Mouse (Mus musculus) midbrain, embryonic 10.5 days (tissue): ENCODE results near the gene Cdc34b. TPM values are rescaled to one million over a fixed set of nuclear protein-coding genes. Genes with fewer than 3 reads are reported as not detected.
"Not testable (repeated sequence)": the region's sequence is repeated elsewhere in the genome, so short reads cannot be mapped to it uniquely, and the experiment has no call there.

Source experiments
- DNase-seq: peaks from one replicate; pipeline ENCODE4 v3.0.0-alpha.2; 2017; ENCODE audit warnings: low spot score
- H3K27ac ChIP-seq: fragments of 300-500 bp; sonication (generic); replicated peaks from 2 replicates; pipeline ENCODE4 v1.5.1; 2016; ENCODE audit warnings: mild to moderate bottlenecking
- H3K27me3 ChIP-seq: fragments of 300-500 bp; sonication (generic); 2 replicates; pipeline ENCODE4 v1.6.1; 2016; ENCODE audit warnings: low read depth, mild to moderate bottlenecking; ENCODE audit not compliant: poor library complexity, severe bottlenecking
- H3K36me3 ChIP-seq: fragments of 300-500 bp; sonication (generic); 2 replicates; pipeline ENCODE4 v1.6.1; 2016; ENCODE audit warnings: mild to moderate bottlenecking, moderate library complexity
- H3K4me1 ChIP-seq: fragments of 300-500 bp; sonication (generic); 2 replicates; pipeline ENCODE4 v1.6.1; 2016
- H3K4me3 ChIP-seq: fragments of 300-500 bp; sonication (generic); 2 replicates; pipeline ENCODE4 v1.5.1; 2016; ENCODE audit warnings: mild to moderate bottlenecking, moderate library complexity
- H3K9me3 ChIP-seq: fragments of 300-500 bp; sonication (generic); replicated peaks from 2 replicates; pipeline ENCODE4 v1.6.1; 2016; ENCODE audit warnings: mild to moderate bottlenecking
- WGBS: fragments of 180-500 bp; shearing (Covaris S2); methylation state at CpG from one replicate; pipeline ENCODE4 v1.1.7; 2016; 5-methylcytosine and 5-hydroxymethylcytosine counted together
- polyA plus RNA-seq: library from polyadenylated mRNA; unstranded; fragments of >200 nt; fragmentation: Nextera tagmentation; extraction: Ambion mirVana; gene quantifications from 2 replicates; pipeline ENCODE4 v1.2.1, GENCODE M21; 2016

The Cdc34b gene
- polyA plus RNA-seq = 0.20 and 0.32 TPM in 2 replicates

- WGBS = 84% methylated on average over 29 of the region's 29 CpGs
- Histone ChIP-seq H3K4me3 (no peak within 1 kb of the TSS), H3K36me3 (no peaks in the 10 kb centered on the region)
Observed at GRCm38 (mm10) chr11:94741732-94742272, at the start of gene Cdc34b. TSS of gene Cdc34b (plus strand) at chr11:94741782.

GRCm38 (mm10) chr11:94692502-94692901, 49.1 kb upstream of the Cdc34b start:
- not testable (repeated sequence) for H3K27ac ChIP-seq, H3K27me3 ChIP-seq, DNase-seq, H3K4me3 ChIP-seq, H3K9me3 ChIP-seq, H3K36me3 ChIP-seq, H3K4me1 ChIP-seq

More at GRCm38 (mm10) chr11:94741732-94742272, at the start of gene Cdc34b:
- Histone ChIP-seq H3K9me3 (peaks cover 6% of the 10 kb centered on the region; the same call in 1 of the 2 replicates), H3K27ac (no peak within 1 kb of the TSS), H3K4me1 (no peaks in the 10 kb centered on the region), H3K27me3 (no peaks in the 10 kb centered on the region)
- no peak for DNase-seq

- Histone ChIP-seq H3K36me3 (no peaks in the 10 kb centered on the region), H3K9me3 (no peaks in the 10 kb centered on the region), H3K27me3 (no peaks in the 10 kb centered on the region), H3K27ac (no peak overlapping the region), H3K4me3 (no peak overlapping the region), H3K4me1 (peaks cover 7% of the 10 kb centered on the region; the same call in 1 of the 2 replicates)
- DNase-seq = no peak
- WGBS = 88% methylated on average over 6 of the region's 6 CpGs
Observed at GRCm38 (mm10) chr11:94695508-94695907, 46.1 kb upstream of the Cdc34b start.

GRCm38 (mm10) chr11:94697140-94697539, 44.4 kb upstream of the Cdc34b start:
- peaks cover 17% of the 10 kb centered on the region for H3K4me1 ChIP-seq
- H3K9me3 ChIP-seq = no peaks in the 10 kb centered on the region
- no peaks in the 10 kb centered on the region for H3K36me3 ChIP-seq
- no peaks in the 10 kb centered on the region for H3K27me3 ChIP-seq
- WGBS = 91% methylated on average over 2 of the region's 2 CpGs
- no peak for DNase-seq
- H3K4me3 ChIP-seq = no peak overlapping the region
- no peak overlapping the region for H3K27ac ChIP-seq

- Histone ChIP-seq H3K27ac (no peak overlapping the region; the same call in 1 of the 2 replicates), H3K4me1 (peaks cover 17% of the 10 kb centered on the region), H3K9me3 (no peaks in the 10 kb centered on the region), H3K36me3 (no peaks in the 10 kb centered on the region), H3K27me3 (no peaks in the 10 kb centered on the region), H3K4me3 (no peak overlapping the region)
- WGBS = 49% methylated on average over 13 of the region's 13 CpGs
- no peak for DNase-seq
Observed at GRCm38 (mm10) chr11:94697703-94698464, 43.7 kb upstream of the Cdc34b start.

- Histone ChIP-seq H3K4me1 (peaks cover 21% of the 10 kb centered on the region), H3K9me3 (no peaks in the 10 kb centered on the region), H3K27ac (no peak overlapping the region), H3K4me3 (no peak overlapping the region), H3K36me3 (no peaks in the 10 kb centered on the region), H3K27me3 (no peaks in the 10 kb centered on the region)
- WGBS = 98% methylated on average over 3 of the region's 3 CpGs
- DNase-seq = no peak
Observed at GRCm38 (mm10) chr11:94699399-94699798, 42.2 kb upstream of the Cdc34b start.

- no peaks in the 10 kb centered on the region for H3K36me3 ChIP-seq
- H3K27me3 ChIP-seq = no peaks in the 10 kb centered on the region
- 0 out of 2 replicates have a peak overlapping the region, but pooled peaks have one; percentile 25 for H3K27ac ChIP-seq
- H3K4me1 ChIP-seq = peaks cover 21% of the 10 kb centered on the region
- H3K4me3 ChIP-seq = no peak overlapping the region
- no peak for DNase-seq
- no peaks in the 10 kb centered on the region for H3K9me3 ChIP-seq
- 72% methylated on average over 27 of the region's 27 CpGs for WGBS
Observed at GRCm38 (mm10) chr11:94701401-94702215, 40.0 kb upstream of the Cdc34b start.

- DNase-seq = no peak
- Histone ChIP-seq H3K4me1 (peaks cover 21% of the 10 kb centered on the region), H3K4me3 (no peak overlapping the region), H3K27me3 (no peaks in the 10 kb centered on the region), H3K36me3 (no peaks in the 10 kb centered on the region), H3K9me3 (no peaks in the 10 kb centered on the region), H3K27ac (no peak overlapping the region)
- WGBS = 74% methylated on average over 3 of the region's 3 CpGs
Observed at GRCm38 (mm10) chr11:94702216-94702610, 39.4 kb upstream of the Cdc34b start.

- no peaks in the 10 kb centered on the region for H3K27me3 ChIP-seq
- no peaks in the 10 kb centered on the region for H3K9me3 ChIP-seq
- H3K4me3 ChIP-seq = no peak overlapping the region
- peaks cover 14% of the 10 kb centered on the region for H3K4me1 ChIP-seq
- WGBS = 41% methylated on average over 7 of the region's 7 CpGs
- no peaks in the 10 kb centered on the region for H3K36me3 ChIP-seq
- DNase-seq = no peak
- H3K27ac ChIP-seq = no peak overlapping the region
Observed at GRCm38 (mm10) chr11:94704020-94704419, 37.6 kb upstream of the Cdc34b start.

- DNase-seq = no peak
Observed at GRCm38 (mm10) chr11:94704472-94704871, 37.1 kb upstream of the Cdc34b start, which contains the start of gene Gm11541. TSS of gene Gm11541 (minus strand) at chr11:94704499.

GRCm38 (mm10) chr11:94713246-94713860, 28.2 kb upstream of the Cdc34b start:
- Histone ChIP-seq H3K27me3 (0 out of 2 replicates have a peak, but pooled peaks cover 5% of the 10 kb centered on the region), H3K9me3 (no peaks in the 10 kb centered on the region), H3K4me3 (no peak overlapping the region), H3K4me1 (peaks cover 24% of the 10 kb centered on the region), H3K36me3 (no peaks in the 10 kb centered on the region), H3K27ac (no peak overlapping the region)
- WGBS = 63% methylated on average over 11 of the region's 11 CpGs
- no peak for DNase-seq

More at GRCm38 (mm10) chr11:94704472-94704871, 37.1 kb upstream of the Cdc34b start, which contains the start of gene Gm11541:
- H3K27me3 ChIP-seq = no peaks in the 10 kb centered on the region
- 85% methylated on average over 5 of the region's 5 CpGs for WGBS
- H3K36me3 ChIP-seq = no peaks in the 10 kb centered on the region
- H3K4me1 ChIP-seq = peaks cover 14% of the 10 kb centered on the region
- no peak within 1 kb of the TSS for H3K27ac ChIP-seq
- H3K9me3 ChIP-seq = no peaks in the 10 kb centered on the region
- no peak within 1 kb of the TSS for H3K4me3 ChIP-seq

- 76% methylated on average over 5 of the region's 5 CpGs for WGBS
- 0 out of 2 replicates have a peak, but pooled peaks cover 5% of the 10 kb centered on the region for H3K27me3 ChIP-seq
- peaks cover 24% of the 10 kb centered on the region for H3K4me1 ChIP-seq
- no peaks in the 10 kb centered on the region for H3K9me3 ChIP-seq
- no peaks in the 10 kb centered on the region for H3K36me3 ChIP-seq
- no peak for DNase-seq
- no peak overlapping the region for H3K27ac ChIP-seq
- no peak overlapping the region for H3K4me3 ChIP-seq
Observed at GRCm38 (mm10) chr11:94715622-94716021, 26.0 kb upstream of the Cdc34b start.
